Mouse (Mus musculus): ENCODE measurements at regions not wholly inside any gene's neighbourhood (a gene's known extent, or its start where the extent isn't known, plus 50 kb on each side); places are given as distances from the start of the nearest gene placed in this dataset.

DNA sequence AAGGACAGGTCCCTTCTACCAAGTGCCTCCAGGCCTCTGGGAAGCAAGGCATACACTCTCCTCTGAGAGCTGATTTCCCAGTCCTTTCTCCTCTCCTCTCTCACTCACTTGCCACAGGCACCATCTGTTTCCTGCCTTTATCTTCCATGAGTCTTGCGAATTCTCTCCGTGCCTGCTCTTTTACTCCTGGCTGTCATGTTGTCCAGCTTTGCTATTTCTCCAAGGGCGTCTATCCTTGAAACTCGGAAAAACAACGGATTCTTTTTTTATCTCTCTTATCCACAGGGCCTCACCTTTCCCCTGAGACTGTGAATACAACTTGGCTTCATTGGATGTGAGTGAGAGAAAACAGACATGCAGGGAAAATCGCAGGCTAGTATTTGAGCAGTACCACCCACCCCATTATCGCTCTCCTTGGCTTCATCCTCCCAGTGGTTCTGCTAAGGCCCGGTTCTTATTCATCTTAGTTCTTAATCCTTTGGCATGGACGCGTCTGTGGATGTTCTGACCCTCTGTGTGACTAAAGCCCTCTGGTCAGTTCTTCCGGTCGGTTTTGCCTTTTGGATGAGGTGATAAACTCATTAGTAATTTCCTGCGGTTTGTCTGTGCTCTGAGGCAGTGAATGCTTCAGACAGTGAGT lies 159.4 kb downstream of the Rap2a start:
- 61% methylated on average over 13 of the region's 13 CpGs for WGBS
- no peaks in the 10 kb centered on the region for H3K36me3 ChIP-seq (ENCODE audit: control insufficient read depth, insufficient read depth, low read length)
- no peak for TF ChIP-seq CTCF (IDR thresholded peaks at IDR 0.05; ENCODE audit: low read depth, low read length)
- TF ChIP-seq POLR2A (IDR thresholded peaks at IDR 0.05; ENCODE audit: extremely low read depth, insufficient read depth, low read length) = no peak
- DNase-seq (ENCODE audit: extremely low read depth, low read depth, low spot score) = no peak
- H3K27me3 ChIP-seq (ENCODE audit: control insufficient read depth, insufficient read depth, low read length) = no peaks in the 10 kb centered on the region
- no peaks in the 10 kb centered on the region for H3K4me1 ChIP-seq (ENCODE audit: control insufficient read depth, insufficient read depth, low read length)
- no peak overlapping the region for H3K4me3 ChIP-seq (ENCODE audit: insufficient read depth, low read depth, low read length)
- H3K9ac ChIP-seq (ENCODE audit: low read depth, low read length) = no peak overlapping the region
- H3K79me2 ChIP-seq (ENCODE audit: control insufficient read depth, insufficient read depth, low read length) = no peaks in the 10 kb centered on the region
- no peak overlapping the region for H3K27ac ChIP-seq (replicated peaks; ENCODE audit: insufficient read depth, low read depth, low read length)

DNA sequence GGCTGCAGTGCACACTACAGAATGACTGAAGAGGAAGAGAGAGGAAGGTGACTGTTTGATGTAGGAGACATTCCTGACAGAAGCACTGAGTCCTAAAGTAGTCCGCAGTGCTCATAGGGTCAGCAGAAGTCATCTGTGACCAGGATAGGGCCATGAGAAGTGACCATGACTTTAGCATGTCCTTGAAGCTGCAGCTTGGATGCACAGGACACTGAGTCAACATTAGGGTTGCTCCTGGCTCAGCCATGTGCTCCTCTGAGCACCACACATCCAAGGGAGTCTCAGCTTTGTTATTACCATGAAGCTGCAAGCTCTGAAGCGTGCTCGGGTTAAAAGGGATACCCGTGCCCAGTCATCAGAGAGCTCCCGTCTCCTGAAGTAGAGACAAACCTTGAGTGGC lies 164.3 kb downstream of the Rap2a start:
- no peaks in the 10 kb centered on the region for H3K27me3 ChIP-seq (ENCODE audit: control insufficient read depth, insufficient read depth, low read length)
- no peaks in the 10 kb centered on the region for H3K36me3 ChIP-seq (ENCODE audit: control insufficient read depth, insufficient read depth, low read length)
- no peaks in the 10 kb centered on the region for H3K79me2 ChIP-seq (ENCODE audit: control insufficient read depth, insufficient read depth, low read length)
- no peak overlapping the region for H3K9ac ChIP-seq (ENCODE audit: low read depth, low read length)
- TF ChIP-seq POLR2A (IDR thresholded peaks at IDR 0.05; ENCODE audit: extremely low read depth, insufficient read depth, low read length) = no peak
- TF ChIP-seq CTCF (IDR thresholded peaks at IDR 0.05; ENCODE audit: low read depth, low read length) = no peak
- H3K27ac ChIP-seq (replicated peaks; ENCODE audit: insufficient read depth, low read depth, low read length) = no peak overlapping the region
- DNase-seq (ENCODE audit: extremely low read depth, low read depth, low spot score) = no peak
- no peaks in the 10 kb centered on the region for H3K4me1 ChIP-seq (ENCODE audit: control insufficient read depth, insufficient read depth, low read length)
- 85% methylated on average over 5 of the region's 5 CpGs for WGBS
- no peak overlapping the region for H3K4me3 ChIP-seq (ENCODE audit: insufficient read depth, low read depth, low read length)

DNA sequence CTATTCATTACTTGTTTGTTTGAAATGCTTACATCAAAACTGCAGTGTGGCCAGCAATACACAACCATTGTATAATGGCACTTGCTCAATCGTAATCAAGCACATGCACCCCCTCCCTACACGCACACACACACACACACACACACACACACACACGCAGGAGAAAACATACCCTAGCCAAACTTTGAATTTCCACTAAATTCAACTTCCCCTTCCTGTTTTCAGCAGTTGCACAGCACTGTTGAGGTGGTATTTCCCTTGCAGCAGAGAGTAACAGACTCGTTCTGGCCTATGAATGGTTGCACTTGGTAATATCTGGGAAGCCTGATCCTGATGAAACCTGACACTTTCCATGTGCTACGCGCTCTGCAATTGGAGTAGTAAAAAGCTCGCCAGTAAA lies 173.8 kb downstream of the Rap2a start:
- 86% methylated on average over 7 of the region's 7 CpGs for WGBS
- Histone ChIP-seq H3K27me3 (ENCODE audit: control insufficient read depth, insufficient read depth, low read length) (no peaks in the 10 kb centered on the region), H3K4me1 (ENCODE audit: control insufficient read depth, insufficient read depth, low read length) (no peaks in the 10 kb centered on the region), H3K79me2 (ENCODE audit: control insufficient read depth, insufficient read depth, low read length) (no peaks in the 10 kb centered on the region), H3K4me3 (ENCODE audit: insufficient read depth, low read depth, low read length) (no peak overlapping the region), H3K27ac (replicated peaks; ENCODE audit: insufficient read depth, low read depth, low read length) (no peak overlapping the region), H3K9ac (ENCODE audit: low read depth, low read length) (no peak overlapping the region), H3K36me3 (ENCODE audit: control insufficient read depth, insufficient read depth, low read length) (no peaks in the 10 kb centered on the region)
- DNase-seq (ENCODE audit: extremely low read depth, low read depth, low spot score) = no peak
- TF ChIP-seq POLR2A (IDR thresholded peaks at IDR 0.05; ENCODE audit: extremely low read depth, insufficient read depth, low read length) (no peak), CTCF (IDR thresholded peaks at IDR 0.05; ENCODE audit: low read depth, low read length) (no peak)

DNA sequence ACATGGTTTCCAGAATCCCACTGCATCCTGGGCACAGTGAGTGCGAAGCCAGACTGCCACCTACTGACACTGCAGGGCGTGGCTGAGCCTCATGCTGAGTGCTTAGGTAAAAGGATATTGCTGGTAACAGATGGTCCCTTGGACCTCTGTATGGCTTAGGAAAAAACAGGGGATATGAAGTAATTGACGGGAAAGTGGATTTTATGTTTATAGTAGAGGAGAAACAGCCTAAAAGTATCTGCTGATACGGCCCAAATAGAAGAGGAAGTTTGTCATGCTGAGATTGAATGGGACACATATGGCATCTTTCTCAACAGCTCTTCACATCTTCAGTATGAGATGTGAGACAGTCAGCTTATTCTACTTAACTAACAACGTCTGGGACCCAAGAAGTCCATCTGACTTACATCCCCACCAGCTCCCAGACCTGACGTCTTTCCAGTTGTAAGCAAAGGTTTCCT lies 182.1 kb downstream of the Rap2a start:
- DNase-seq (ENCODE audit: extremely low read depth, low read depth, low spot score) = peak; percentile 9
- TF ChIP-seq POLR2A (IDR thresholded peaks at IDR 0.05; ENCODE audit: extremely low read depth, insufficient read depth, low read length) = no peak
- TF ChIP-seq CTCF (IDR thresholded peaks at IDR 0.05; ENCODE audit: low read depth, low read length) = peak; percentile 87
- Histone ChIP-seq H3K27ac (replicated peaks; ENCODE audit: insufficient read depth, low read depth, low read length) (no peak overlapping the region), H3K9ac (ENCODE audit: low read depth, low read length) (no peak overlapping the region), H3K79me2 (ENCODE audit: control insufficient read depth, insufficient read depth, low read length) (no peaks in the 10 kb centered on the region), H3K4me1 (ENCODE audit: control insufficient read depth, insufficient read depth, low read length) (no peaks in the 10 kb centered on the region), H3K4me3 (ENCODE audit: insufficient read depth, low read depth, low read length) (no peak overlapping the region), H3K27me3 (ENCODE audit: control insufficient read depth, insufficient read depth, low read length) (no peaks in the 10 kb centered on the region), H3K36me3 (ENCODE audit: control insufficient read depth, insufficient read depth, low read length) (no peaks in the 10 kb centered on the region)
- 66% methylated on average over 6 of the region's 6 CpGs for WGBS

DNA sequence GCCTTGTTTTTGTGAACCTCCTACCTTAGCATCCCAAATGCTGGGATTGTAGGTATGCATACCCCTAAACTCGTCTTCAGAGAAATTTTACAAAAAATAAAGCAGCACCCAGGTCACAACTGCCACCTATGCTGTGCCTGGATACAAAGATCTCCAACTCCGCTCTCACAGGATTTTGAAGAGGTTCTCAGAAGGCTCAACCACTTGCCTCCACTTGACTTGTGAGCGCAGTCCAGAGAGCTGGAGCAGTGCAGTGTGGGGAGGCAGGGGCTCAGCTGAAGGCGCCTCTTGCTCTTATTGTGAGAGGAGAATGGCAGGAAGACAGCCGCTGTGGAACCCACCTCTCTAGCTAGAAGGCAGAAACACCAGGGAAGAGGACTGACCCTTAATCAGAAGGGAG lies 182.9 kb downstream of the Rap2a start:
- DNase-seq (ENCODE audit: extremely low read depth, low read depth, low spot score) = no peak
- Histone ChIP-seq H3K4me3 (ENCODE audit: insufficient read depth, low read depth, low read length) (no peak overlapping the region), H3K4me1 (ENCODE audit: control insufficient read depth, insufficient read depth, low read length) (no peaks in the 10 kb centered on the region), H3K9ac (ENCODE audit: low read depth, low read length) (no peak overlapping the region), H3K79me2 (ENCODE audit: control insufficient read depth, insufficient read depth, low read length) (no peaks in the 10 kb centered on the region), H3K36me3 (ENCODE audit: control insufficient read depth, insufficient read depth, low read length) (no peaks in the 10 kb centered on the region), H3K27me3 (ENCODE audit: control insufficient read depth, insufficient read depth, low read length) (no peaks in the 10 kb centered on the region), H3K27ac (replicated peaks; ENCODE audit: insufficient read depth, low read depth, low read length) (no peak overlapping the region)
- TF ChIP-seq POLR2A (IDR thresholded peaks at IDR 0.05; ENCODE audit: extremely low read depth, insufficient read depth, low read length) = no peak
- TF ChIP-seq CTCF (IDR thresholded peaks at IDR 0.05; ENCODE audit: low read depth, low read length) = no peak
- WGBS = 73% methylated on average over 5 of the region's 5 CpGs

DNA sequence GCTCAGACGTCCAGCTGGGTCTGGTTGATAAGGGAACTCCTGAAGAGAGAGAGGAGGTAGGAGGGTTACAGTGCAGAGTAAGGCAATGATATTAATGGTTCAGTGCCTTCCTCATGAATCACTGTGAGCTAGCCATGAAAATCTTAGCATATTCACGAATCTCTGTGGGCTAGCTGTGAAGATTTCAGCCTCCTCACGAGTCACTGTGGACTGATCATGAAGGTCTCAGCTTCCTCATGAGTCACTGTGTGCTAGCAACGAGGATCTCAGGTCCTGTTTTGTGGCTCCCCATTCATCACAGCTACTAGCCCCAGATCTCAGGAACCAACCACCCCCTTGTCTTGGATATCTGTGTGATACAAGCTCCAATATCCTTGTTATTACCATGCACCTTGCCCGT lies 191.4 kb downstream of the Rap2a start:
- Histone ChIP-seq H3K36me3 (ENCODE audit: control insufficient read depth, insufficient read depth, low read length) (no peaks in the 10 kb centered on the region), H3K4me3 (ENCODE audit: insufficient read depth, low read depth, low read length) (no peak overlapping the region), H3K27ac (replicated peaks; ENCODE audit: insufficient read depth, low read depth, low read length) (no peak overlapping the region), H3K27me3 (ENCODE audit: control insufficient read depth, insufficient read depth, low read length) (no peaks in the 10 kb centered on the region), H3K9ac (ENCODE audit: low read depth, low read length) (no peak overlapping the region), H3K79me2 (ENCODE audit: control insufficient read depth, insufficient read depth, low read length) (no peaks in the 10 kb centered on the region), H3K4me1 (ENCODE audit: control insufficient read depth, insufficient read depth, low read length) (no peaks in the 10 kb centered on the region)
- TF ChIP-seq CTCF (IDR thresholded peaks at IDR 0.05; ENCODE audit: low read depth, low read length) = no peak
- TF ChIP-seq POLR2A (IDR thresholded peaks at IDR 0.05; ENCODE audit: extremely low read depth, insufficient read depth, low read length) = no peak
- WGBS = 73% methylated on average over 5 of the region's 5 CpGs
- no peak for DNase-seq (ENCODE audit: extremely low read depth, low read depth, low spot score)

All from liver, adult 2 months (tissue).